Mouse (Mus musculus) c-Kit-positive CD71-positive TER-119-negative erythroid progenitor cells, embryonic 14.5 days (primary cell): ENCODE results near the gene 5830411N06Rik.
A peak's percentile ranks its signal among the peaks of the same experiment; 100 is the strongest.

Experiments
- DNase-seq: peaks from one replicate; pipeline ENCODE4 v3.0.0-alpha.2; 2013; ENCODE audit warnings: low read depth

The 5830411N06Rik gene

DNA sequence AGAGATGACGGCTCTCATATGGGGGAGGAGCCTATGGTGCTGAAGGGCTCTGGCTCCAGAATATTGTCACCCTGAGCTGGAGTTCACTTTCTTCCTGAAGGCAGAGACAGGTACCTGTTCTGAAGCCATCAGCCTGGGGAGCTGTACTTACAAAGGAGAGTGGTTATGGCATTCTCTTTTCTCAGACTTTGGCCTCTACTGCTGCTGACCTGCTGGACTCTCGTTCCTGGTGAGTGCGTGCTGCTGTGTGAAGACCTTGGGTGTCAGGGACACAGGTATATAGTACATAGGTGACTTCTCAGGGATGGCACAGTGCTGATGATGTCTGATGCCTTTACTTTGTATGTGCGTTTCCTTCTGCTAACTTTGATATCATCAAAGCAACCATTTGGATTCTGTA is at the start of gene 5830411N06Rik:
TSS of gene 5830411N06Rik (plus strand) at position 69 of the 400 bp plus-strand sequence.
- DNase-seq: no peak

DNA sequence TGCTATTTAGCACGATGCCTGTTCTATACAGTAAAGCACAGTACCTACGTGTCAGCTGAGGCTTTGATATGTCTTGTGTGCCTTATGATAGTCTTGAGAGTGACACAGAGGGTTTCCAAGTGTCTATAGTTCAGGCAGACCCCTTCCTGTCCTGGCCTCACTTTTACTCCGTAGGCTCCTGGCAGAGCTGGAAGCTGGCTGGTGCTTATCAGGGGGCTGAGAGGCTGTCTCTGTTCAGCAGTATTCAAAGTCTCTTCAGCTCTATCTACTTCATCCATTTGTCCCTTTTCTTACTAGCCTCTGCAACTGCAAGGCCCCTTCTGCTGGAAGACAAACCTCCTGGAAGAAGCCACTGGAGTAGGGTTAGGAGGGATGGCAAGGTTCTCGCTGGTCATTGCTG is 46.0 kb upstream of the 5830411N06Rik start:
- DNase-seq: no peak

DNA sequence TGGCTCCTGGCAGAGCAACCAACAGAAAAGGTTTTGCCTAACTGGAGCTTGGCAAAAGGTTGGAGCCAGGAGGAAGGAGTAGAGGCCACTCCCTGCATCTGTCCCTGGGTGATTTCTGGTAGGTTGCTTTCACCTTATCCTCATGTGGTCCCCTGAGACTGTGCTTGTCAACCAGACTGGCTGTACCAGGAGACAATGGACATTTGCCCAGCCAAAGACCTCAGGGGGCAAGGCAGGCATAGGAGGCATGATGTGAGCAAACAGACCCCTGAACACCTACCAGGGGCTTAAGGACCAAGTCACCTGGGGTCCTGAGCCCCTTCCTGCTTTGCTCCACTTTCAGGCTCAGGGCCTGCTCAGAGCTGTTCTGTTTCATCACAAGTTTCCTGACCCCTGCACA is 41.2 kb upstream of the 5830411N06Rik start, which contains the start of gene Olfr524:
TSS of gene Olfr524 (minus strand) at position 101 of the 400 bp plus-strand sequence.
- no peak for DNase-seq

DNA sequence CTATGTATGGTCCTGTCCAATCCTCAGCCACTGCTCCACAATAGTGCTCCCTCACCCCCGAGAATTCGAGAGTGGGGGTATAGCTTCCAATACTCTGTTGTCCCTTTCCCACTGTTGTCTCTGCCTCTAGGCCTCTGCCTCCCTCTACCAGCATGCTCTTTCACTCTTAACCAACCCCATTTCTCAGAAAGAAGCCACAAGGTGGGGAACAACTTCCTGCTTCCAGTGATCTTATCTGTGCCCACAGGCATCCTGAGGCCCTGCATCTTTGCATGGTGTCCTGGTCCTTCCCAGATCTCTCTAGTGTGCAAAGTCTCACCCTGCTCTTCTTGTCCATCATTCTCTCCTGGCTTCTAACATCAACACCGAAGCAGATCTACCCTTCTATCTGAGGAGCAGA is 40.2 kb upstream of the 5830411N06Rik start:
- DNase-seq: no peak

- peak; percentile 63 for DNase-seq
Observed at GRCm38 (mm10) chr7:140208153-140208552, 38.9 kb upstream of the 5830411N06Rik start.

DNA sequence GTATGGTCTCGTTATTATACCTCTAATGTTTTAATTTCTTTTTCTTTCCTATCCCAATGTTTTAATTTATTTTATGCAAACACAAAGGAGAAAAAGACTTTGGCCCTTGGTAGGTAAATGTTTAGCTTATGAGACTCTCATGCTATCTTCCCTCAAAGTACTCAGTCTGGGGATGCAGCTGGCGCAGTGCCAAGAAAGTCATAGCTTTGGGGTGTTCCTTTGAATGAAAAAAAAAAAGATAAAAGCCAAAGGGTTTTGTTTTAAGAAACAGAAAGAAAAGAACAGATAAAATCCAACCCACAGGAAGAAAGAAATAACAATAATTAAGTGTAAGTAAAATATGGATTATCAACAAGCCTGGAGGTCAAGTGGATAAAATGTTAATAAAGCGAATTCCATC is 38.4 kb upstream of the 5830411N06Rik start:
- peak; percentile 64 for DNase-seq

- DNase-seq: no peak
Observed at GRCm38 (mm10) chr7:140213841-140214240, 33.2 kb upstream of the 5830411N06Rik start.

- DNase-seq: no peak
Observed at GRCm38 (mm10) chr7:140217967-140218366, 29.1 kb upstream of the 5830411N06Rik start, which contains the start of gene Cd163l1. Cd163l1 (plus strand) TSS chr7:140218267.

GRCm38 (mm10) chr7:140219268-140219667 is 27.8 kb upstream of the 5830411N06Rik start:
- DNase-seq: no peak

- DNase-seq: no peak
Observed at GRCm38 (mm10) chr7:140220375-140220774, 26.7 kb upstream of the 5830411N06Rik start.

GRCm38 (mm10) chr7:140224209-140224608 is 22.9 kb upstream of the 5830411N06Rik start:
- DNase-seq: no peak

DNA sequence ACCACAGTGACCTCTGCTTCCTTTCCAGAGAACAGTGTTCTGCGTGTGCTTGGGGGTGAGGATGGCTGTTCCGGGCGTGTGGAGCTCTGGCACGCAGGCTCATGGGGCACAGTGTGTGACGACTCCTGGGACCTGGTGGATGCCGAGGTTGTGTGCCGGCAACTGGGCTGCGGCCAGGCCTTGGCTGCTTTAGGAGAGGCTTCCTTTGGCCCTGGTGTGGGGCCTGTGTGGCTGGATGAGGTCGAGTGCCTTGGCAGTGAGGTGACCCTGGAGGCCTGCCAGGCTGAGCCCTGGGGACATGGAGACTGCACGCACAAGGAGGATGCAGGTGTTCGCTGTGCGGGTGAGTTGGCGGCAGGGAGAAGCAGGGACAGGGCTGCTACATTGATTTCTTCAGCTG is 18.6 kb upstream of the 5830411N06Rik start:
- DNase-seq: no peak

DNA sequence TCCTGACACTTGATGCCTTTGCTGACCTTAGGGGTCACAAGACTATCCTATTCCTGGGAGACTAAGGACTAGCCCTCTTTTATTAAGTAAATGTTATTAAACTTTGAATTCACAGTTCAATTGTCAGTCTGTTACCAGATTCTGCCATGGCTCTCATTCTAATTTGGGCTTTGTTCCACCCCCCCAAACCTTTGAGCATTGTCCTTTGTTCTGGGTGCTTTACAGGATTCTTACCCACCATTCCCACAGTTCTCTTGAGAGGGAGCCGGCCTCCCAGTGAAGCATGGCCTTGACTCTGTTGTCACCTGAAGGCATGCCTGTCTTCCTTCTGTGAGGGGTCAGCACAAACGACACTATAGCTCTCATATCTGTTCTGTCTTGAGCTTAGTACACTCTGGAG is 16.1 kb upstream of the 5830411N06Rik start:
- DNase-seq: no peak

GRCm38 (mm10) chr7:140233696-140234095 is 13.4 kb upstream of the 5830411N06Rik start:
- no peak for DNase-seq

- no peak for DNase-seq
Observed at GRCm38 (mm10) chr7:140253780-140254299, 6.8 kb downstream of the 5830411N06Rik start.

DNA sequence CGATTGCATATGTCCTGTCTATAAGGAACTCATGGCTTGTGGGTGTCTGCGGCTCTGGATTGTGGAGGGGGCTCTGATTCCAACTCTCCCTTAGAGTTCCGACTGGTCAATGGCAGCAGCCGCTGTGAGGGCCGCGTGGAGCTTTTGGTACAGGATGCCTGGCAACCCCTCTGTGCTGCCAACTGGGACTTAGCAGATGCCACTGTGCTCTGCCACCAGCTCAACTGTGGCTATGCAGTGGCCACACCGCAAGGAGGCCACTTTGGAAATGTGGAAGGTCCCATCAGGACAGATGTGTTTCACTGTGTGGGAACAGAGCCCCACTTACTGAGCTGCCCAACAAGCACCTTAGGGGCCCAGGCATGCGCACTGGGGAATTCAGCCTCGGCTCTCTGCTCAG is 48.7 kb downstream of the 5830411N06Rik start:
- no peak for DNase-seq

DNA sequence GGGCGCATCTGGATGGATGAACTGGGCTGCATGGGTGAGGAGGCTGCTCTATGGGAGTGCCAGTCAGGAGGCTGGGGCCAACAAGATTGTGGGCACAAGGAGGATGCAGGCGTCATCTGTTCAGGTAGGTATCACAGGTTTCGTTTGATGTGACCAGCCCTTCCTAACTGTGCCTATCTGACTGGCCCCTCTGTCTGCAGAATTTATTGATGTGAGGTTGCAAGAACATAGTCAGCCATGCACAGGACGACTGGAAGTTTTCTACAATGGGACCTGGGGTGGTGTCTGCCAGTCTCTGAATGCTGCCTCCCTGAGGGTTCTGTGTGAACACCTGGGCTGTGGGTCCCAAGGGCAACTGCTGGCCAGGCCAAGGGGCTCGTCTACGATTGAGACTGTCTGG is 49.8 kb downstream of the 5830411N06Rik start:
- DNase-seq: no peak

DNA sequence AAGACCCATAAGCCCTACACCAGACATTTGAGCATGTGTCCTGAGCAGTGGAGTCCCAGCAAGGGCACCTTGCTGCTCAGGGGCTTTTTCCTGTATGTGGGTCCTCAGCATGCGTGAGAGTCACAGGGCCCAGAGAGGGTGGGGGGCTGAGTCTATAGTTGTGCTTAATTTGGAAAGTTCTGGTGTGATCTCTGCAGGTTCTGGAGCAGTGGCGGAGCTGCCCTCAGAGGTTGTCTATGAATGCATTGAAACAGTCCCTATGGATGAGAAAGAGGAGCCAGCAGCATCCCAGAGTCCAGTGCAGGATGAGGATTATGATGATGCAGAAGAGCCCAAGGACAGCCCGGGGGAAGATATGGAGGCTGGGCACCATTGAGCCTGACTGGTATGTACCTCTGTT is 52.3 kb downstream of the 5830411N06Rik start:
- DNase-seq: no peak

- DNase-seq: no peak
Observed at GRCm38 (mm10) chr7:140319861-140320385, 72.8 kb downstream of the 5830411N06Rik start.

DNA sequence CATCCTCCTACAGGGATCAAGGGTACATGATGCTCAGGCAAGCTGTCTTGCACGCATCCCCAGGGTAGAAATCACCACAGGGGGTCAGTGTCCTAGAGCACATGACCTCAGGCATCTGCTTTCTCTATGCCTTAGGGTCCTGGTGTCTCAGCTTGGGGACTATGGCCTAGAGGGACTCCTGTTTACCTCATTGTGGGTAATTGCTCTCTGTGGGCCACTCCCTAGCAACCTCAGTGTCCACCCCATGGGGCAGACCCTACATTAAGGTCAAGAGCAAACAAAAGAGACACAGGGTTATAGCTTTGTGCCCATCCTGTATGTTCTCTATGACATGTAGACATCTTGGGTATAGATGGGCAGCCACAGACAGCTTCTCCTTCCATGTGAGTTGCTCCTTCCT is 73.5 kb downstream of the 5830411N06Rik start, which contains the start of gene Olfr525:
TSS of gene Olfr525 (plus strand) at position 301 of the 400 bp plus-strand sequence.
- DNase-seq: no peak

- DNase-seq: no peak
Observed at GRCm38 (mm10) chr7:140321135-140321534, 74.1 kb downstream of the 5830411N06Rik start.

GRCm38 (mm10) chr7:140329766-140330304 is 82.8 kb downstream of the 5830411N06Rik start:
- no peak for DNase-seq

DNA sequence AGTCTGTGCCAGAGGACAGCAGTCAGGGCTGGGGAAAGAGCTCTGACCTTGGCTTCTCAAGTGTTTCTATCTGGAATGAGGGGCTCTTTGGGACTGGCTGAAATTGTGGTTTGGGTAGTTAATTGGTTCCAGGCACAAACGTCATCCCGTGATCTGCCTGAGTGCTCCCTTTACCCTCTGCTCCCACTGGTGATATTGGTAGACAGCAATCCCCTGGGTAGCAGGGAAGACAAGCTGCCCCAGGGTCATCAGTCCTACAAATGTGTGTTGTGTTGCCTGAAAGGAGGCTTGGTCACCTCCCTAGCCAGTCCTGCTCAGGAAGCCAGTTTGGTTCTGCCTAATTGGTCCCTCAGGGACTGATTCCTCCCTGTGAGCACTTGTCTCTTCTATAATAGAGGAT is 86.6 kb downstream of the 5830411N06Rik start, which contains the start of gene Olfr527:
TSS of gene Olfr527 (plus strand) at position 301 of the 400 bp plus-strand sequence.
- DNase-seq: no peak
